Mouse (Mus musculus): ENCODE data around the gene Dnajb12. TPM values are rescaled to one million over a fixed set of nuclear protein-coding genes. Genes with fewer than 3 reads are reported as not detected.
A peak's percentile ranks its signal among the peaks of the same experiment; 100 is the strongest.

Dnajb12 gene
- polyA plus RNA-seq, 1 experiment: 32.7 TPM

- no peak overlapping the region for H3K4me3 ChIP-seq (ENCODE audit: insufficient read depth, low read length)
- TF ChIP-seq POLR2A (IDR thresholded peaks at IDR 0.05; ENCODE audit: borderline replicate concordance, low read depth, low read length) (no peak), CTCF (IDR thresholded peaks at IDR 0.05; ENCODE audit: low read depth, low read length) (peak; percentile 68)
- no peak overlapping the region for H3K27ac ChIP-seq (ENCODE audit: insufficient read depth, low read depth, low read length)
- H3K4me1 ChIP-seq (ENCODE audit: control insufficient read depth, insufficient read depth, low read length): peaks cover 7% of the 10 kb centered on the region
Observed at GRCm38 (mm10) chr10:59894251-59895160, 15.2 kb downstream of the Dnajb12 start.

GRCm38 (mm10) chr10:59895460-59896186 is 16.3 kb downstream of the Dnajb12 start:
- H3K4me1 ChIP-seq (ENCODE audit: control insufficient read depth, insufficient read depth, low read length): peaks cover 16% of the 10 kb centered on the region

GRCm38 (mm10) chr10:59896211-59896610 is 16.9 kb downstream of the Dnajb12 start:
- TF ChIP-seq POLR2A (IDR thresholded peaks at IDR 0.05; ENCODE audit: borderline replicate concordance, low read depth, low read length) (no peak), CTCF (IDR thresholded peaks at IDR 0.05; ENCODE audit: low read depth, low read length) (no peak)
- Histone ChIP-seq H3K4me3 (ENCODE audit: insufficient read depth, low read length) (no peak overlapping the region), H3K4me1 (ENCODE audit: control insufficient read depth, insufficient read depth, low read length) (peaks cover 22% of the 10 kb centered on the region)

More at GRCm38 (mm10) chr10:59895460-59896186, 16.3 kb downstream of the Dnajb12 start:
- TF ChIP-seq CTCF (IDR thresholded peaks at IDR 0.05; ENCODE audit: low read depth, low read length) (no peak), POLR2A (IDR thresholded peaks at IDR 0.05; ENCODE audit: borderline replicate concordance, low read depth, low read length) (no peak)
- no peak overlapping the region for H3K27ac ChIP-seq (ENCODE audit: insufficient read depth, low read depth, low read length)
- no peak overlapping the region for H3K4me3 ChIP-seq (ENCODE audit: insufficient read depth, low read length)

GRCm38 (mm10) chr10:59896911-59897331 is 17.6 kb downstream of the Dnajb12 start:
- H3K4me1 ChIP-seq (ENCODE audit: control insufficient read depth, insufficient read depth, low read length): peaks cover 29% of the 10 kb centered on the region
- TF ChIP-seq CTCF (IDR thresholded peaks at IDR 0.05; ENCODE audit: low read depth, low read length): no peak
- TF ChIP-seq POLR2A (IDR thresholded peaks at IDR 0.05; ENCODE audit: borderline replicate concordance, low read depth, low read length): no peak
- H3K4me3 ChIP-seq (ENCODE audit: insufficient read depth, low read length): no peak overlapping the region
- no peak overlapping the region for H3K27ac ChIP-seq (ENCODE audit: insufficient read depth, low read depth, low read length)

More at GRCm38 (mm10) chr10:59896211-59896610, 16.9 kb downstream of the Dnajb12 start:
- H3K27ac ChIP-seq (ENCODE audit: insufficient read depth, low read depth, low read length): no peak overlapping the region

- TF ChIP-seq POLR2A (IDR thresholded peaks at IDR 0.05; ENCODE audit: borderline replicate concordance, low read depth, low read length) (no peak), CTCF (IDR thresholded peaks at IDR 0.05; ENCODE audit: low read depth, low read length) (no peak)
- Histone ChIP-seq H3K4me1 (ENCODE audit: control insufficient read depth, insufficient read depth, low read length) (peaks cover 33% of the 10 kb centered on the region), H3K4me3 (ENCODE audit: insufficient read depth, low read length) (no peak overlapping the region), H3K27ac (ENCODE audit: insufficient read depth, low read depth, low read length) (no peak overlapping the region)
Observed at GRCm38 (mm10) chr10:59897511-59897910, 18.2 kb downstream of the Dnajb12 start.

- TF ChIP-seq POLR2A (IDR thresholded peaks at IDR 0.05; ENCODE audit: borderline replicate concordance, low read depth, low read length): no peak
- no peak for TF ChIP-seq CTCF (IDR thresholded peaks at IDR 0.05; ENCODE audit: low read depth, low read length)
- Histone ChIP-seq H3K4me1 (ENCODE audit: control insufficient read depth, insufficient read depth, low read length) (peaks cover 38% of the 10 kb centered on the region), H3K4me3 (ENCODE audit: insufficient read depth, low read length) (no peak overlapping the region), H3K27ac (ENCODE audit: insufficient read depth, low read depth, low read length) (no peak overlapping the region)
Observed at GRCm38 (mm10) chr10:59898180-59898778, 18.9 kb downstream of the Dnajb12 start.

GRCm38 (mm10) chr10:59898935-59899334 is 19.6 kb downstream of the Dnajb12 start:
- Histone ChIP-seq H3K4me3 (ENCODE audit: insufficient read depth, low read length) (no peak overlapping the region), H3K4me1 (ENCODE audit: control insufficient read depth, insufficient read depth, low read length) (peaks cover 42% of the 10 kb centered on the region), H3K27ac (ENCODE audit: insufficient read depth, low read depth, low read length) (peak overlapping the region; percentile 81)
- TF ChIP-seq POLR2A (IDR thresholded peaks at IDR 0.05; ENCODE audit: borderline replicate concordance, low read depth, low read length): no peak
- TF ChIP-seq CTCF (IDR thresholded peaks at IDR 0.05; ENCODE audit: low read depth, low read length): no peak

GRCm38 (mm10) chr10:59899341-59900173 is 20.2 kb downstream of the Dnajb12 start:
- Histone ChIP-seq H3K4me3 (ENCODE audit: insufficient read depth, low read length) (0 out of 2 replicates have a peak overlapping the region, but pooled peaks have one; percentile 2), H3K4me1 (ENCODE audit: control insufficient read depth, insufficient read depth, low read length) (peaks cover 42% of the 10 kb centered on the region), H3K27ac (ENCODE audit: insufficient read depth, low read depth, low read length) (peak overlapping the region; percentile 81)
- TF ChIP-seq POLR2A (IDR thresholded peaks at IDR 0.05; ENCODE audit: borderline replicate concordance, low read depth, low read length) (no peak), CTCF (IDR thresholded peaks at IDR 0.05; ENCODE audit: low read depth, low read length) (no peak)

GRCm38 (mm10) chr10:59900174-59900435 is 20.7 kb downstream of the Dnajb12 start:
- H3K4me1 ChIP-seq (ENCODE audit: control insufficient read depth, insufficient read depth, low read length): peaks cover 42% of the 10 kb centered on the region
- H3K27ac ChIP-seq (ENCODE audit: insufficient read depth, low read depth, low read length): peak overlapping the region; percentile 81
- 0 out of 2 replicates have a peak overlapping the region, but pooled peaks have one; percentile 2 for H3K4me3 ChIP-seq (ENCODE audit: insufficient read depth, low read length)
- TF ChIP-seq CTCF (IDR thresholded peaks at IDR 0.05; ENCODE audit: low read depth, low read length) (no peak), POLR2A (IDR thresholded peaks at IDR 0.05; ENCODE audit: borderline replicate concordance, low read depth, low read length) (no peak)
